Mouse (Mus musculus) cerebellum, postnatal 4 days (tissue): ENCODE data around the gene Srp14.

ENCODE experiments used
- DNase-seq, 2 experiments: peaks; one replicate each; pipeline ENCODE4 v3.0.0; 2022; ENCODE audit warnings: low spot score in 2 of 2, mixed read lengths in 1 of 2

Srp14 gene

GRCm38 (mm10) chr2:118490241-118491091, 11.0 kb upstream of the Srp14 start:
- no peak for DNase-seq

DNA sequence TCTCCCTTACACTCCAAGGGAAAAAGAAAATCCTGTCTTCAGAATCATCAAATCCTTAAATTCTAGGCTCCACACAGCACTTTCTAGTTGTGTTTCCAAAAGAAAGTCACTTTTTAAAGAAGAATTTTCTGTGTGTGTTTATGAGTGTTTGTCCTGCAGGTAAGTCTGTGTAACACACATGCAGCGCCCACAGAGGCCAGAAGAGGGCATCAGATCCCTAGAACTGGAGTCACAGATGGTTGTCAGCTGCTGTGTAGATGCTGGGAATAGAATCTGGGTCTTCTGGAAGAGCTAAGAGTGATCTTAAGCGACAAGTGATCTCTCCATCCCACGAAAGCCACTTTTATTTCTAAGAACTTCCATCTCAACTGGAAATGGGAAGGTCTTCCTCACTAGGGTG, 8.3 kb upstream of the Srp14 start:
- DNase-seq, result no peak

- DNase-seq, result peak; percentile 81 to 87
Measured at GRCm38 (mm10) chr2:118486933-118487332, 7.4 kb upstream of the Srp14 start.

DNA sequence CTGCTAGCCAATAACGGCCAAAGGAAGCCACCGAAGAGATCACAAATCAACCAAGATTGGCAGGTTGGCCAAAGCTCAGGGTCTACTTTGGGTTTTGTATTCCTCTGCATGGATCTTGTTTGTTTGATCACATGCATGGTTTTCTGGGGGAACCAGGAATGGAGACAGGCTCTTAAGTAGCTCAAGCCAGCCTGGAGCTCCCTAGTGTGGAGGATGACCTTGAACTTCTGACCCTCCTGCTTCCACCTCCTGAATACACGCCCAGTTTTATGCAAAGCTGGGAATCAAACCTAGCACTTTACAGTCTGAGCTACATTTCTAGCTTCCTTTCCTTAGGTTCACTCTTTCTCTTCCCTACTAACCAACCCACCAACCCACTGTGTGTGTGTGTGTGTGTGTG, 5.9 kb upstream of the Srp14 start:
- DNase-seq, result no peak

- DNase-seq, result no peak
Measured at GRCm38 (mm10) chr2:118484386-118484898, 4.9 kb upstream of the Srp14 start.

DNA sequence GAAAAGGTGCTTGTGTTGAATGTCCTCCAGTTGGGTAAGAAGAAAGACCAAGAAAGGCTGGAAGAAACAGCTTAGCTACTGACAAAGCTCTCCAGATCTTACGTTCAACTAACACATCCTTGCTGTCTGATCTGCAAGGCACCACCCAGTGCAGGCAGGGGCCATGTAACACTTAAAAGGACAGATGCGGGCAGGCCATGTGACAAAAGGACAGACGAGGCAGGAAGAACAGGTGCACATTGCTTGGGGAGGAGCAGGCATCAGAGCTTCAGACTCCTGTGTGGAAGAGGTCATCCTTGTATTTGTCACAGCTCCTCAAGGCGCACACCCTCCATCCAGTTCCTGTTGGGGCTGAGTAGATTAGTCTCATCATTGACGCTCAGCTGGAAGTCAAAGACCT, 3.5 kb upstream of the Srp14 start:
- DNase-seq, result no peak

- DNase-seq, result no peak
Measured at GRCm38 (mm10) chr2:118480886-118481285, 1.4 kb upstream of the Srp14 start.

DNA sequence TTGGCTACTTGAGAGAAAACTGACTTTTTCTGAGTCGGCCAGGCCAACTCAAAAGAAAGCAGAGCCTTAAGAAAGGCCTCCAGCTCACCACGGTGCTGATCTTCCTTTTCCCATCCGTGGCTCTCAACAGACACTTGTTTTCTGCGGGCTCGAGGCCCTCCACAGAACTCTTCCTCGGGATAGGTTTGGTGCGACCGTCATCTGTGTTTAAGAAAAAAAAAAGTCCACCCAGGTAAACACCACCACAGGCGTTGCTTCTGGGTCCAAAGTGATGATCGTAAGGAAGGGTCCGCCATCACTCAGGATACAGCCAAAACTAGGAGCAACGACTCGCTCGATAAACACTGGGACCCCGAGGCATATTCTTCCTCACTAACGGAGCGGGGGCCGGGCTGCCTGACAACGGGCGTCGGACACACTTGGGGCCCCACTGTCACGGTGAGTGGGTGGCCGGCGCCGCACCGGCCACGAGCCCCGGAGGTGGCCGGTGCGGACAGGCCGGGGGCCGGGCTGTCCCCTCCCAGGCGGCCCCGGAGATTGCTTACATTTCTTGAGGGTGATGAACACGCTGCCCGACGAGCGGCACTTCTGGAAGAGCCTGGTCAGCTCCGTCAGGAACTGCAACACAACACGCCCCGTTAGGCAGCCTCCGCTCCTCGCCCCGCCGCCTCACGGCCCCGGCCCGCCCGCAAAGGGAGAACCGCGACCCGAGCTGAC, 520 bp downstream of the Srp14 start:
- no peak for DNase-seq

DNA sequence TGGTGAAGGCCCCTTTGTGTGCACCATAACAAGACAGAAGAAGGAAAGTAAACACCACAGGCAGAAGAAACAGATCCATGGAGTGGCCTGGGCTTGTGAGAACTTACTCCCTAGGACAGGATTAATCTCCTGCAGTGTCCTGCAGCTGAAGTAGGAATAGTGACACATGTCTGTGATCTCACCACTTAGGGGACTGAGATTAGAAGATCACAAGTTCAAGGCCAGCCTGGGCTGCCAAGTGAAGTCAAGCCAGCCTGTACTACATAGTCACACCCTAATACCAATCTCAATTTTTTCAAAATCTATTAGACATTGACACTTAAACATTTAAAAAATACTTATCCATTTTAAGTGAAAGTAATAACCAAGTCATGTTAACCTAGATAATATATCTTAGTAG, 11.2 kb downstream of the Srp14 start:
- no peak for DNase-seq

- no peak for DNase-seq
Measured at GRCm38 (mm10) chr2:118466601-118467000, 12.9 kb downstream of the Srp14 start.

GRCm38 (mm10) chr2:118465894-118466293, 13.6 kb downstream of the Srp14 start:
- no peak for DNase-seq

DNA sequence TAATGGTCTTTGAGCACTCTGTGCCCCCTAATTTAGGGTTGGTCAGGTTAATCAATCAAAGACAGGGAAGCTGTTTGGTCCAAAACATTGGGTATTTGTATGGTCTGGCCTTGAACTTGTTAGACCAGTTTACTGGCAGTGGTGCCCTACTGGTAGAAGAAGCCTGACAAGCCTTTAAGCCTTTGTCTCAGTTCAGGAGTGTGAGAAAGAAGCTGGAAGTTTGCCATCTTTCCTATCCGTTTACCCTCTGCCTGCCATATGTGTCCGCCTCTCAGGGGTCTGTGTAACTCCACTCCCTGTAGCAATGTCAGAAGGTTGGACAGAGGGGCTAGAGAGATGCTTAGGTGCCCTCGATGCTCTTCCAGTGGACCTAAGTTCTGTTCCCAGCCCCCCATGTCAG, 15.1 kb downstream of the Srp14 start:
- DNase-seq, result no peak

GRCm38 (mm10) chr2:118463480-118463879, 16.0 kb downstream of the Srp14 start:
- DNase-seq, result no peak

- no peak for DNase-seq
Measured at GRCm38 (mm10) chr2:118461480-118462165, 17.9 kb downstream of the Srp14 start.

GRCm38 (mm10) chr2:118457463-118458261, 21.8 kb downstream of the Srp14 start:
- DNase-seq, result peak in 1 of 2 experiments; percentile 14

- no peak for DNase-seq
Measured at GRCm38 (mm10) chr2:118457029-118457428, 22.5 kb downstream of the Srp14 start.

GRCm38 (mm10) chr2:118451056-118451455, 28.5 kb downstream of the Srp14 start:
- DNase-seq, result no peak

GRCm38 (mm10) chr2:118448181-118448580, 31.3 kb downstream of the Srp14 start:
- no peak for DNase-seq

DNA sequence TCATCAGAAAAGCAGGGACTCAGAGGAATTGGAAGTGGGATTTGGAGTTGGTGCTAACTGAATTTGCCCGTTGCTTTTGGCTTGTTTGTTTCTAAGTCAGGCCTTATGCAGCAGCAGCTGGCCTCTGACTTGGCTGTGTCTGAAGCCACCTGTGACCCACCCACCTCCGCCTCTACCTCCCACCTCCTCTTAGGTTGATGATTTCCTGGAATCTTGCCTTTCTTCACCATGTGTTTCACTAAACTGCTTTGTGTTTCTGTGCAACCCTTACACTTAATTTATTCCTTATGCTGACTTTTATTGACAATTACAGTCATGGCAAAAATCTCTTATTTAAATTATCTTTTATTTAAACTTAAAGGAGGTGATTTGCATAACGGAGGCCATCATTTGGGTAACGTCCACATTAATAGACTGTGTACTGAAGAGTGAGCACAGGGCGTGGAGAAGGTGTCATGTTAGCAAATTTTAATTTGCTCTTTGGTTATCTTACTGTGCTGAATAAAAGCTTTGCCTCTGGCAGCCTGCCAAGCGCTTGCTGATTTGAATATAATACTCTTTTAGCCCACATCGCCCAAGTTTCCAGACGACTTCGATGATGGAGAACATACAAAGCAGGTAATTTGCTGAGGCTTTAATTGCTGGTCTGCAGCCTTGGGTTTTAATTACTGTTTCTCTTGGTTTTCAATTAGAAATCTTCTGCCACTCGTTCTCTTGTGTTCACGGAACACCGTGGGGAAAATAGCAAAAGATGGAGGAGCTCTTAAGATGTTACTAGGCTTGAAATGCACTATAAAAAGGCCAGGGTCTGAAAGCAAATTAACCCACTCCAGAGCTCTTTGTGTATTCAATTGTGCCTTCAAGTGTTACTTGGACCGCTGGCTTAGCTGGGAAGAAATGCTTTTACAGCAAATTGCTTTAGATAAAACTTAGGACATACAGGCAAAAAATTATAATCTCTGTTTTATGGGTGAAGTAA, 33.5 kb downstream of the Srp14 start:
- DNase-seq, result peak in 1 of 2 experiments; percentile 16

DNA sequence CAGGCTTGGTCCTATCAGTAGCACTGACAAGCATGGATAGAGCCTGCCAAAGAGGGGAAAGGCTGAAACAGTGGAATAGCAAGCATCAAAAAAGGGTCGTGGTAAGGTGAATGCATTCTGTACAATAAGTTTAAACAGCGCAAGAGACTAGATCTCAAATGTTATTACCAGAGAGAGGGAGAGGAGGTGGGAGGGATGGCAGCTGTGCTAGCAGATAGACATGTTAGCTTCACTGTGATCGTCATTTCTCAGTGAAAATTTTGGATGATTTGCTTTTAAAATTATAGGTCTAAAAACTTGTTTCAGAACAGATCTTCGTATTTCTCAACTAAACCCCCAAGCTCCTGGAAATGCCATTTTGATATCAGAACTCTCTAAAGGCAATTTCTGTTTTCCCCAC, 36.8 kb downstream of the Srp14 start:
- no peak for DNase-seq
